Mouse (Mus musculus) neutrophil, adult 5-6 weeks (primary cell): ENCODE results near the gene Fam69b. TPM values are rescaled to one million over a fixed set of nuclear protein-coding genes. Genes with fewer than 3 reads are reported as not detected.

ENCODE experiments used
- ATAC-seq: fragments of 151-379, 151-347 bp; 2 replicates; pipeline ENCODE4 v1.8.0; 2017; ENCODE audit warnings: mild to moderate bottlenecking, moderate TSS enrichment; ENCODE audit not compliant: insufficient number of reproducible peaks, poor library complexity, low FRiP score, severe bottlenecking; ENCODE audit errors: extremely low read depth
- total RNA-seq: library from RNA; stranded (forward); fragments of 200-1000 nt; gene quantifications from 2 replicates; pipeline ENCODE4 v1.2.3, GENCODE M21; 2017

Gene Fam69b
- total RNA-seq, 1 experiment from 2014 or later: not detected

- ATAC-seq: no peak
Observed at GRCm38 (mm10) chr2:26595725-26596435, 32.4 kb upstream of the Fam69b start.

GRCm38 (mm10) chr2:26596898-26597297, 31.4 kb upstream of the Fam69b start:
- ATAC-seq: no peak

- ATAC-seq: no peak
Observed at GRCm38 (mm10) chr2:26597810-26598209, 30.4 kb upstream of the Fam69b start.

GRCm38 (mm10) chr2:26598462-26598861, 29.8 kb upstream of the Fam69b start:
- no peak for ATAC-seq

- no peak for ATAC-seq
Observed at GRCm38 (mm10) chr2:26599965-26600364, 28.3 kb upstream of the Fam69b start.

- no peak for ATAC-seq
Observed at GRCm38 (mm10) chr2:26600664-26601063, 27.6 kb upstream of the Fam69b start.

GRCm38 (mm10) chr2:26601595-26601994, 26.7 kb upstream of the Fam69b start:
- no peak for ATAC-seq

GRCm38 (mm10) chr2:26602631-26603030, 25.6 kb upstream of the Fam69b start:
- no peak for ATAC-seq

GRCm38 (mm10) chr2:26603159-26603558, 25.1 kb upstream of the Fam69b start:
- no peak for ATAC-seq

GRCm38 (mm10) chr2:26603720-26604671, 24.3 kb upstream of the Fam69b start, which contains the start of gene Agpat2:
Agpat2 (minus strand) TSS chr2:26604417.
- ATAC-seq: peak; percentile 64

GRCm38 (mm10) chr2:26605331-26605730, 22.9 kb upstream of the Fam69b start:
- no peak for ATAC-seq

GRCm38 (mm10) chr2:26606579-26606978, 21.7 kb upstream of the Fam69b start:
- no peak for ATAC-seq

- ATAC-seq: no peak
Observed at GRCm38 (mm10) chr2:26607056-26607910, 21.0 kb upstream of the Fam69b start.

GRCm38 (mm10) chr2:26608781-26609180, 19.5 kb upstream of the Fam69b start:
- no peak for ATAC-seq

- ATAC-seq: no peak
Observed at GRCm38 (mm10) chr2:26609261-26609661, 19.0 kb upstream of the Fam69b start.

GRCm38 (mm10) chr2:26610526-26610925, 17.7 kb upstream of the Fam69b start:
- ATAC-seq: no peak

- ATAC-seq: no peak
Observed at GRCm38 (mm10) chr2:26611054-26611453, 17.2 kb upstream of the Fam69b start.

- ATAC-seq: no peak
Observed at GRCm38 (mm10) chr2:26611896-26612295, 16.4 kb upstream of the Fam69b start.

GRCm38 (mm10) chr2:26614903-26615302, 13.4 kb upstream of the Fam69b start:
- ATAC-seq: no peak
